Mouse (Mus musculus) leukemia stem cell, adult 10-12 weeks (primary cell): ENCODE results near the gene Dnajc2. TPM values are rescaled to one million over a fixed set of nuclear protein-coding genes. Genes with fewer than 3 reads are reported as not detected.

ENCODE experiments used
- polyA plus RNA-seq: library from polyadenylated mRNA; stranded (reverse); fragments of >175 nt; gene quantifications from 2 replicates; pipeline ENCODE4 v1.2.3, GENCODE M21; 2012; ENCODE audit warnings: low replicate concordance

Dnajc2 gene
- polyA plus RNA-seq = 76.0 and 114 TPM in 2 replicates

DNA sequence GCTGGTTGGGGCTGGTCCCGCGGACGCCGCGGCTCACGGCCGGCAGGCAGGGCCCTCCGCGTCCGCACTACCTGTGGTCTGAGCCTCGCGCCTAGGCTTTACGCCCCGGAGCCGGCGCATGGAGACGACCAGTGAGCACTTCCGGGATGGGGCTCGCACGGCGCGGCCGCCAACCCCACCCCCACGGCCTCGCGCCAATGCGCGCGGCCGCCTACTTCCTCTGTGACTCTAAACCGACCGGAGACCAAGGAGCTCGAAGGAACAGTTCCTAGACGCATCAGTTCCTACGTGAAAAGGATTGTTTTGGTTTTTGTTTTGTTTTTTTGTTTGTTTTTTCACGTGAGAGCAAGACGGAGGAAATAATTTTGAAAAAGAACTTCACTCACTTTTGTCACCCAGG, at the start of gene Dnajc2, which contains the start of gene Psmc2:
Gene Dnajc2 (minus strand): TSS at position 199 of the 400 bp plus-strand sequence.
Gene Psmc2 (plus strand): TSS at position 231 of the 400 bp plus-strand sequence.

DNA sequence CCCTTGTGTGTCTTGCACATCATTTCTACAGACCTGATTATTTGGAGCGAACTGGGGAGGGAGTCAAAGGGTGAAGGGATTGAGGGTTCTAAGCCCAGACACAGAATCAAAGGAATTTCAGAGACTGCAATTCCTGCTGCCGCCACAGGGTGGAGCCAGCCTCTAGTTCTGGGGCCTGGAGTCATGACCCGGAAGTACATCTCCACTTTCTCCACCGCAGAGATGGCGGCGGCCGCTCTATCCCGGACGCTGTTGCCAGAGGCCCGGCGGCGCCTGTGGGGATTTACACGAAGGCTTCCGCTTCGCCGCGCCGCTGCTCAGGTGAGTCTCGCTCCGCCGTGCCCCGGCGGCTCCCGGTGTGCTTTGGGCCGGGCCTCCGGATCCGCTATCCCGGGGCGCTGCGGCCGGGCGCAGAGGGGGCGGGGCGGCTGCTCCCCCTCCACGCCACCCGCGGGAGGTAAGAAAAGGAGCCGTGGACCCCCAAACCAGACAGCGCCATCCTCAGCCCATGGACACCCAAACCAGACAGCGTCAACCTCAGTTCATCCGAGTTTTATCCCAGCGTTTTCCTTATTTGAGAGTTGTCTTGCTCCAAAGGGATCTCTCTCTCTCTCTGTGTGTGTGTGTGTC, 48.0 kb downstream of the Dnajc2 start, which contains the start of gene Pmpcb:
Gene Pmpcb (plus strand): TSS at position 186 of the 630 bp plus-strand sequence.

Other genes with a start within 250 kb of the Dnajc2 start
- not detected in 2 replicates for gene Lrrc17, start 241.7 kb downstream of the Dnajc2 start, polyA plus RNA-seq
- 0.07 TPM in 1 of 2 replicates, not detected in the other for gene Fbxl13, start 139.6 kb downstream of the Dnajc2 start, polyA plus RNA-seq
- 48.3 and 54.9 TPM in 2 replicates for gene Armc10, start 139.4 kb downstream of the Dnajc2 start, polyA plus RNA-seq
- gene Napepld, start 83.9 kb downstream of the Dnajc2 start, polyA plus RNA-seq = 0.74 and 1.4 TPM in 2 replicates
- gene Pmpcb, start 48.1 kb downstream of the Dnajc2 start, polyA plus RNA-seq = 15.8 and 29.8 TPM in 2 replicates
- gene Psmc2, start within 50 bp of the Dnajc2 start, polyA plus RNA-seq = 4.0 and 13.4 TPM in 2 replicates
- gene Slc26a5, start 80.4 kb upstream of the Dnajc2 start, polyA plus RNA-seq = not detected in 2 replicates